Mouse (Mus musculus): ENCODE results near the gene Gm28308. TPM values are rescaled to one million over a fixed set of nuclear protein-coding genes. Genes with fewer than 3 reads are reported as not detected.

The Gm28308 gene
- total RNA-seq, 2 experiments from 2014 or later, result not detected

GRCm38 (mm10) chr6:52163366-52164031 lies 49.6 kb downstream of the Gm28308 start:
- no peak for DNase-seq
- intact Hi-C loops (cut with DNase I), result loop anchor here (2.0 kb wide), 1 partner anchor 77 kb away; no protein-coding TSS in a partner anchor

- intact Hi-C loops (cut with DNase I), result no loop called here
- no peak for DNase-seq
Measured at GRCm38 (mm10) chr6:52162611-52163365, 50.4 kb downstream of the Gm28308 start.

- intact Hi-C loops (cut with DNase I), result no loop called here
- no peak for DNase-seq
Measured at GRCm38 (mm10) chr6:52162093-52162380, 51.1 kb downstream of the Gm28308 start.

GRCm38 (mm10) chr6:52161336-52162092 lies 51.6 kb downstream of the Gm28308 start:
- DNase-seq, result no peak
- intact Hi-C loops (cut with DNase I), result no loop called here

- no peak for DNase-seq
- intact Hi-C loops (cut with DNase I), result no loop called here
Measured at GRCm38 (mm10) chr6:52160511-52161335, 52.4 kb downstream of the Gm28308 start.

GRCm38 (mm10) chr6:52159979-52160378 lies 53.2 kb downstream of the Gm28308 start:
- intact Hi-C loops (cut with DNase I), result loop anchor here (5.0 kb wide), 2 partner anchors 32 to 148 kb away; partner anchors contain the start of genes Hoxa4 and Skap2
- no peak for DNase-seq

- intact Hi-C loops (cut with DNase I), result loop anchor here (5.0 kb wide), 2 partner anchors 33 to 147 kb away; partner anchors contain the start of genes Hoxa4 and Skap2
- DNase-seq, result no peak
Measured at GRCm38 (mm10) chr6:52159164-52159761, 53.9 kb downstream of the Gm28308 start.

- peak in 1 of 2 experiments; percentile 56 for DNase-seq
- intact Hi-C loops (cut with DNase I), result loop anchor here (5.0 kb wide), 2 partner anchors 34 to 146 kb away; partner anchors contain the start of genes Hoxa4 and Skap2
Measured at GRCm38 (mm10) chr6:52158276-52159051, 54.7 kb downstream of the Gm28308 start, which contains the start of gene Hoxa1. Gene Hoxa1, minus strand, starts transcription at chr6:52158317.

GRCm38 (mm10) chr6:52157466-52158275 lies 55.5 kb downstream of the Gm28308 start:
- intact Hi-C loops (cut with DNase I), result loop anchor here (5.0 kb wide), 2 partner anchors 35 to 145 kb away; partner anchors contain the start of genes Hoxa4 and Skap2
- no peak for DNase-seq

- DNase-seq, result no peak
- intact Hi-C loops (cut with DNase I), result loop anchor here (5.0 kb wide), 2 partner anchors 36 to 144 kb away; partner anchors contain the start of genes Hoxa4 and Skap2
Measured at GRCm38 (mm10) chr6:52156551-52157200, 56.5 kb downstream of the Gm28308 start.

- intact Hi-C loops (cut with DNase I), result loop anchor here (5.0 kb wide), 2 partner anchors 37 to 143 kb away; partner anchors contain the start of genes Hoxa4 and Skap2
- no peak for DNase-seq
Measured at GRCm38 (mm10) chr6:52155471-52155870, 57.7 kb downstream of the Gm28308 start.

GRCm38 (mm10) chr6:52154044-52154443 lies 59.1 kb downstream of the Gm28308 start:
- DNase-seq, result no peak
- intact Hi-C loops (cut with DNase I), result no loop called here

GRCm38 (mm10) chr6:52153270-52153669 lies 59.9 kb downstream of the Gm28308 start:
- no peak for DNase-seq
- intact Hi-C loops (cut with DNase I), result no loop called here

GRCm38 (mm10) chr6:52152226-52153193 lies 60.6 kb downstream of the Gm28308 start:
- DNase-seq, result no peak
- intact Hi-C loops (cut with DNase I), result no loop called here

GRCm38 (mm10) chr6:52151571-52151970 lies 61.6 kb downstream of the Gm28308 start:
- intact Hi-C loops (cut with DNase I), result no loop called here
- DNase-seq, result no peak

GRCm38 (mm10) chr6:52150401-52150966 lies 62.7 kb downstream of the Gm28308 start:
- no peak for DNase-seq
- intact Hi-C loops (cut with DNase I), result no loop called here

Data from heart, postnatal 36 days (tissue).